Mouse (Mus musculus): ENCODE data around the gene Nap1l5. TPM values are rescaled to one million over a fixed set of nuclear protein-coding genes. Genes with fewer than 3 reads are reported as not detected.

Nap1l5 gene
- total RNA-seq, 2 experiments from 2014 or later = 190 to 217 TPM

GRCm38 (mm10) chr6:58856494-58856893 is 50.4 kb downstream of the Nap1l5 start:
- intact Hi-C loops (cut with DNase I) = no loop called here
- DNase-seq (ENCODE audit: extremely low spot score in 1 of 2, low spot score in 2 of 2) = no peak

GRCm38 (mm10) chr6:58855676-58856367 is 51.1 kb downstream of the Nap1l5 start:
- intact Hi-C loops (cut with DNase I) = no loop called here

More at GRCm38 (mm10) chr6:58855676-58856367, 51.1 kb downstream of the Nap1l5 start:
- DNase-seq (ENCODE audit: extremely low spot score in 1 of 2, low spot score in 2 of 2) = no peak

Other genes with a start within 250 kb of the Nap1l5 start
- 100 to 1,000 TPM; 265 to 270 TPM for gene Herc3, start 75.6 kb downstream of the Nap1l5 start, total RNA-seq (2021)
- gene Fam13a, start 117.5 kb upstream of the Nap1l5 start, total RNA-seq (2021) = 10 to 100 TPM; 12.3 to 12.7 TPM